Mouse (Mus musculus) forebrain, postnatal 0 days (tissue): ENCODE measurements at regions not wholly inside any gene's neighbourhood (a gene's known extent, or its start where the extent isn't known, plus 50 kb on each side); places are given as distances from the start of the nearest gene placed in this dataset.

Experiments
- ATAC-seq: fragments of 200-750 bp; cut with Nextera tagmentation; 2 replicates; pipeline ENCODE4 v1.8.0; 2017; ENCODE audit warnings: mild to moderate bottlenecking, moderate library complexity
- DNase-seq: peaks from one replicate; pipeline ENCODE4 v3.0.0-alpha.2; 2015
- H3K27ac ChIP-seq: fragments of 300-500 bp; sonication (generic); 2 replicates; pipeline ENCODE4 v1.5.1; 2014; ENCODE audit warnings: low read depth, mild to moderate bottlenecking, antibody characterized with exemption, low read length, moderate library complexity, mixed read lengths
- H3K27me3 ChIP-seq: fragments of 300-500 bp; sonication (generic); 2 replicates; pipeline ENCODE4 v1.6.1; 2014; ENCODE audit warnings: mild to moderate bottlenecking, low read length, mixed read lengths; ENCODE audit not compliant: insufficient read depth
- H3K36me3 ChIP-seq: fragments of 300-500 bp; sonication (generic); 2 replicates; pipeline ENCODE4 v1.6.1; 2014; ENCODE audit warnings: mild to moderate bottlenecking, moderate library complexity; ENCODE audit not compliant: insufficient read depth
- H3K4me1 ChIP-seq: fragments of 300-500 bp; sonication (generic); 2 replicates; pipeline ENCODE4 v1.6.1; 2014; ENCODE audit warnings: antibody characterized with exemption; ENCODE audit not compliant: insufficient read depth
- H3K4me2 ChIP-seq: fragments of 300-500 bp; sonication (generic); 2 replicates; pipeline ENCODE4 v1.6.1; 2014; ENCODE audit warnings: low read depth, mild to moderate bottlenecking, moderate library complexity
- H3K4me3 ChIP-seq: fragments of 300-500 bp; sonication (generic); 2 replicates; pipeline ENCODE4 v1.5.1; 2014; ENCODE audit warnings: low read depth, low read length, mixed read lengths
- H3K9ac ChIP-seq: fragments of 300-500 bp; sonication (generic); 2 replicates; pipeline ENCODE4 v1.6.1; 2014; ENCODE audit warnings: mild to moderate bottlenecking
- H3K9me3 ChIP-seq: fragments of 300-500 bp; sonication (generic); 2 replicates; pipeline ENCODE4 v1.6.1; 2016; ENCODE audit warnings: low read length
- CTCF ChIP-seq: sonication (generic); IDR thresholded peaks from 2 replicates; pipeline ENCODE4 v1.5.1; 2016; ENCODE audit warnings: antibody characterized with exemption, control low read depth, low read depth
- WGBS: fragments of 180-500 bp; shearing (Covaris S2); extraction: QIAGEN DNeasy Blood & Tissue Kit; methylation state at CpG from one replicate; pipeline ENCODE4 v1.1.7; 2014; 5-methylcytosine and 5-hydroxymethylcytosine counted together

DNA sequence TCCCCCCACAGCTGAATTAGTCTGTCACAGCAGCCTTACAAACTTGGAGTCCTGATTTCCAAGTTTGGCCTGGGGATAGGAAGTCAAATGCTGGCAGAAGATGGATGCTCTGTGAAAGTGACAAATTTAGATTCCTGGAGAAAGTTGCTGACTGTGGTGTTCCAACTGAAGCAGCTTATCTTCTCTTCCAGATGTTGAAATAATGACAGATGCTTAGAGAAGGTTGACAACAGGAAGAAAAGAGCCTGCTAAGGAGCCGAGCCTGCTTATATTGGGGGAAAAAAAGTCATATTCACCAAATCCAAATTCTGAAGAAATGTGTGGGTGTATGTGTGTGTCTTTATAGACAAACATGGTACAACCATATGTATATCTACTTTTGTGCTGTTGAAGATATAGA, 1380.4 kb upstream of the Cdh8 start:
- Histone ChIP-seq H3K9ac (no peak overlapping the region), H3K4me1 (no peaks in the 10 kb centered on the region), H3K27ac (no peak overlapping the region), H3K4me2 (no peak overlapping the region), H3K36me3 (no peaks in the 10 kb centered on the region), H3K9me3 (no peaks in the 10 kb centered on the region), H3K4me3 (no peak overlapping the region), H3K27me3 (no peaks in the 10 kb centered on the region)
- no peak for TF ChIP-seq CTCF
- ATAC-seq (no peak), DNase-seq (no peak)
- WGBS: 65% methylated on average over 1 of the region's 1 CpGs

- Histone ChIP-seq H3K36me3 (no peaks in the 10 kb centered on the region), H3K9me3 (no peaks in the 10 kb centered on the region), H3K27me3 (no peaks in the 10 kb centered on the region), H3K9ac (no peak overlapping the region), H3K27ac (no peak overlapping the region), H3K4me2 (no peak overlapping the region), H3K4me3 (no peak overlapping the region), H3K4me1 (no peaks in the 10 kb centered on the region)
- no peak for TF ChIP-seq CTCF
- DNase-seq (no peak), ATAC-seq (no peak)
- WGBS: 90% methylated on average over 7 of the region's 7 CpGs
These were observed 1377.7 kb upstream of the Cdh8 start for GRCm38 (mm10) chr8:100793951-100794350.

DNA sequence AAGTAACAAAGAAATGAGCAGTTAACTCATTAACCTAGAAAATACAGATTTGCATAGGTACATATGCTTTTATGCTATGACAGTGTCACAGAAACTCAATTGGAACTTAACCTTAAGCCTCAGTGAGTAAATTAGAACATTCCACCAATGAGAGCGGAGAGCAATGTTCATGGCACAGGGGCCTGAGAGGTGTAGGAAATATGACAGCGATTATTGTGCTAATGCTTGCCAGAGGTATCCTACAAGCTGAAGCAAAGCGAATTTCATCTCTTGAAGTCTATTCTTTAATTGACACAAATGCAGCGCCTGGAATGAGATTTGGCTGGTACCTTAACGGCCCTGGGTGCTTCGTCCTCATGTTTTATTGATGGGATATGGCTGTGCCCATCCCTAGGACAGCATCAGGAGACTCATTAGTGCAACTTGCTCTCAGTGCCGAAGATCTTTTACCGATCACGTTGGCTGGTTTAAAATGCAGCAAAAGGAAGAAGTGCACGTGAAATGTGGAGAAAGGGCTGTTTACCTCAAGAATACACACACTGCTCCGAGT, 1374.4 kb upstream of the Cdh8 start:
- Histone ChIP-seq H3K4me2 (no peak overlapping the region), H3K4me1 (no peaks in the 10 kb centered on the region), H3K4me3 (no peak overlapping the region), H3K27ac (no peak overlapping the region), H3K36me3 (no peaks in the 10 kb centered on the region), H3K9ac (no peak overlapping the region), H3K27me3 (no peaks in the 10 kb centered on the region), H3K9me3 (no peaks in the 10 kb centered on the region)
- DNase-seq: no peak
- no peak for ATAC-seq
- no peak for TF ChIP-seq CTCF
- WGBS: 64% methylated on average over 11 of the region's 11 CpGs

GRCm38 (mm10) chr8:100788132-100788531, 1371.9 kb upstream of the Cdh8 start:
- H3K27me3 ChIP-seq: no peaks in the 10 kb centered on the region
- ATAC-seq: no peak
- H3K9ac ChIP-seq: no peak overlapping the region
- no peaks in the 10 kb centered on the region for H3K9me3 ChIP-seq
- no peak overlapping the region for H3K4me2 ChIP-seq
- H3K4me1 ChIP-seq: no peaks in the 10 kb centered on the region
- H3K36me3 ChIP-seq: no peaks in the 10 kb centered on the region
- no peak for DNase-seq
- no peak overlapping the region for H3K27ac ChIP-seq
- WGBS: 83% methylated on average over 6 of the region's 6 CpGs
- H3K4me3 ChIP-seq: no peak overlapping the region
- no peak for TF ChIP-seq CTCF

DNA sequence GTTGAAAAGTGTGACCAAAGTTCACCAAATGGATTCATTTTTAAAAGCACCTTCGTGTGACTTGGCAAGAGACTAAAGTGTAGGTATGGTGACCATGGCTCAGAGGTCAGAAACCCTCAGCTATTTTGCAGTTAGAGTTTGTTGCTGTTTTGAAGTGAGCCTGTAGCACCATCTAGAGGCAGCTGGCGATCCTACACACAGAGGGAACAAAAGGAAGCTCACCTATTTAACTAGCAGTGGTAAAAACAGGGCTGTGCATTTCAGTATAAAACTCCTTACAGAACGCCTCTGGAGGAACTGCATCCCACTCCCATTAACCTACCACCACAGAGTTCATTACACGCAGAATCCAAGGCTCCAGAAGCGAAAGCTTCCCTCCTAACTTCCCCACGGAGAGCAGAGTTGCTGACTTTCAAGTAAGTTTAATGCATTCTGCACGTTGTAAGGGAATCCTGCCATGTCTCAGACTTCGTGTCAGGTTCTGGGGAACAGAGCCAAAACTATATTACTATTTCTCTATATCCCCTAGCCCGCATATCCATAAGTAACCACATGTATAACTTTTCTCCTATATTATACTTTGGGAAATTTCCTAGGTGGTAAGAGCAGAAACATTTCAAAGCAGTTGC, 1356.6 kb upstream of the Cdh8 start:
- H3K27me3 ChIP-seq: no peaks in the 10 kb centered on the region
- H3K27ac ChIP-seq: no peak overlapping the region
- WGBS: 18% methylated on average over 9 of the region's 9 CpGs
- peak overlapping the region; percentile 18; the same call in 1 of the 2 replicates for H3K9ac ChIP-seq
- H3K4me1 ChIP-seq: no peaks in the 10 kb centered on the region
- ATAC-seq (peak; percentile 59; the same call in 1 of the 2 replicates), DNase-seq (peak; percentile 81)
- H3K4me3 ChIP-seq: 0 out of 2 replicates have a peak overlapping the region, but pooled peaks have one; percentile 11
- peak; percentile 92 for TF ChIP-seq CTCF
- no peaks in the 10 kb centered on the region for H3K9me3 ChIP-seq
- no peaks in the 10 kb centered on the region for H3K36me3 ChIP-seq
- H3K4me2 ChIP-seq: peak overlapping the region; percentile 42

DNA sequence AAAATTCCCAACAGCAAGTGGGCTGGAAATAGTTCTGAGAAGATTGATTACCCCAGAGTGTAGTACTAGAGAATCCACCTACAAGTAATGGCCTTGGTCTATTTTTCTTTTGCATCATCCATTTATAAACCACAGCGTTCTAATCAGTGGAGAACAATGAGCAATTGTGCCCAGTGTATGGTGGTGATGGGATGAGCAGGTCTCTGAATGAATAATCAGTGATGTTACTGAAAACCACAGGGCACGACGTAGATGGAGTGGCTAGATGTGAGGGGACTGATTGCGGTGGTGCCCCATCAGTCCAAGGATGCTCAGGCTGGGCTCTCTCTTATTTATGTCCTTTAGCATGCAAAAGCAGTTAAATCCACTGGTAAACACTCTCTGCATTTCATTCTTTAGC, 1353.3 kb upstream of the Cdh8 start:
- Histone ChIP-seq H3K36me3 (no peaks in the 10 kb centered on the region), H3K9me3 (no peaks in the 10 kb centered on the region), H3K4me1 (no peaks in the 10 kb centered on the region), H3K4me2 (no peak overlapping the region), H3K27ac (no peak overlapping the region), H3K4me3 (no peak overlapping the region), H3K27me3 (no peaks in the 10 kb centered on the region), H3K9ac (no peak overlapping the region)
- ATAC-seq (no peak), DNase-seq (no peak)
- no peak for TF ChIP-seq CTCF
- WGBS: 38% methylated on average over 4 of the region's 4 CpGs

DNA sequence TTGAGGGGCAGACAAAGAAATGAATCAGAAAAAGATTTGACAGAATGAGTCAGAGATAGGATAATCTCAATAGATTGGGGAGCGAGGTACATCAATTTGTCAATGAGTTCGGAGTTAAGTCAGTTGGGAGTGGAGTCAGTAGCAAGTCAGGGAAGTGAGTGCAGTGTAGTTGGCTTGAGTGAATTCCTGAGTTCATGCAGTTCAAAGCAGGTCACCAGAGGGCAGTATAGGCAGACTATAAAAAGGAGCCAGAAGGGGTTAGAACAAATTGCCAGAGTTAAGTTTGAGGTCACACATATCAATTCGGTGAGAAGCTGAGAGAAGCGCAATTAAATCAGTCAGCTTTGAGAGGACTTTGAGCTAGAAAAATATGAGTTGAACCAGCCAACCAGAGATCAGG, 1317.7 kb upstream of the Cdh8 start:
- no peak overlapping the region for H3K4me3 ChIP-seq
- no peaks in the 10 kb centered on the region for H3K36me3 ChIP-seq
- no peaks in the 10 kb centered on the region for H3K9me3 ChIP-seq
- no peaks in the 10 kb centered on the region for H3K4me1 ChIP-seq
- no peak for ATAC-seq
- no peak for DNase-seq
- no peak for TF ChIP-seq CTCF
- no peaks in the 10 kb centered on the region for H3K27me3 ChIP-seq
- H3K27ac ChIP-seq: no peak overlapping the region
- no peak overlapping the region for H3K4me2 ChIP-seq
- no peak overlapping the region for H3K9ac ChIP-seq
- 84% methylated on average over 4 of the region's 4 CpGs for WGBS
